Mouse (Mus musculus): ENCODE data around the gene Zswim1. TPM values are rescaled to one million over a fixed set of nuclear protein-coding genes. Genes with fewer than 3 reads are reported as not detected.
"Not testable (repeated sequence)": the region's sequence is repeated elsewhere in the genome, so short reads cannot be mapped to it uniquely, and the experiment has no call there.

Zswim1 gene
- polyA plus RNA-seq, 1 experiment from 2014 or later: 25.7 TPM

DNA sequence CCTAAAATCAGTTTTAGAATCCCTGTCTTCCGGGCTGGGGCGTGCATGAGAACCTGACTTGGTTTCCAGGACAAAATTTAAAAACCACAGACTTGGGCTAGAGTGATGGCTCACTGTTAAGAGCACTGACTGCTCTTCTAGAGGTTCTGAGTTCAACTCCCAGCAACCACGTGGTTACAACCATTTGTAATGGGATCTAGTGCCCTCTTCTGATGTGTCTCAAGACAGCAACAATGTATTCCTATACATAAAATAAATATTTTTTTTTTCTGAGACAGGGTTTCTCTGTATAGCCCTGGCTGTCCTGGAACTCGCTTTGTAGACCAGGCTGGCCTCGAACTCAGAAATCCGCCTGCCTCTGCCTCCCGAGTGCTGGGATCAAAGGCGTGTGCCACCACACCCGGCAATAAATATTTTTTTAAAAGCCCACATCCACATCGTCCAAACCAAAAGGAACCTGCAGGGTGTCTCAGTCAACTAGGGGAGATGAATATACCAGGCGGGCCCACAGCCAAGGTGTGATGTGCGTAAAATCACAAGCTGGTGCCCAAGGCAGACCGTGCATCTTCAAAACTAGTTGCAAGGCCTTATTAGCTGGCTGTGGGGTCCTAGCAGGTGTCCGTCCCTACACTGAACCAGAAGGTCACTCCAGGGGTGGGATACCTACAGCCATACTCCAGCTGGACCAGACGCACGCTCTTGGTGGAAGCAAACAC, 9.7 kb downstream of the Zswim1 start:
- Histone ChIP-seq H3K9me3 (ENCODE audit: control insufficient read depth, low read length) (no peaks in the 10 kb centered on the region), H3K4me3 (replicated peaks; ENCODE audit: low read length) (peak overlapping the region; percentile 68), H3K27ac (peak overlapping the region; percentile 82), H3K4me1 (replicated peaks; ENCODE audit: control insufficient read depth, insufficient read depth, low read length) (peaks cover 16% of the 10 kb centered on the region), H3K9ac (peak overlapping the region; percentile 70), H3K4me2 (replicated peaks) (peak overlapping the region; percentile 99), H3K27me3 (ENCODE audit: control insufficient read depth, insufficient read depth, low read length) (no peaks in the 10 kb centered on the region), H3K36me3 (replicated peaks; ENCODE audit: control insufficient read depth, insufficient read depth) (peaks cover 25% of the 10 kb centered on the region)
- WGBS: 64% methylated on average over 16 of the region's 16 CpGs
- ATAC-seq (ENCODE audit: low FRiP score) (no peak), DNase-seq (ENCODE audit: low spot score) (no peak)

DNA sequence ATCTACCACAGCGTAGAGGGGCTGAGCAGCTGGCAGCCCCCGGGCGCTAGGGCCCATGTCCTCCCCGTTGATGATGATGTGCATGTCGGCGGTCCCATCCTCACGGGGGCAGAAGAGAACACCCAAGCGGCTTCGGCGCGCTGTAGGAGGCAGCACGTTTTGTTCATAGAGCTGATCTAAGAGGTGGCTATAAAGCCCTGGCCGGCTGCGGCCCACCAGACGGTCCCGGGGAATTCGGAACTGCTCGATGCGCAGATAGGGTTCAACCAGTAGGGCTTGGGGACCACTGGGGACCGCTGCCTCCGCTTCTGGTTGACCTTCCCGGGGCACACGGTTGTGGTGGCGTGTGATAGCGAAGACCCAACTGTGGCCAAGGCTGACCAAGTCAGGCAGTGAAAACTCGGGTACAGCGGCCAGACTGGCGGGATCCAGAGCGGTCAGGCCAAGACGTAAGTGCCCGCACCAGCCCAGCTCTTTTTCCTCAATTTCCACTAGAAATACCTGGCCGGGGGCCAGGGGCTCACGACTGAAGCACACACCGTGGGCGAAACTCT, 10.3 kb downstream of the Zswim1 start, which contains the start of gene Ctsa:
Gene Ctsa, plus strand, starts transcription at position 126 of the 554 bp plus-strand sequence.
- Histone ChIP-seq H3K4me1 (replicated peaks; ENCODE audit: control insufficient read depth, insufficient read depth, low read length) (peaks cover 16% of the 10 kb centered on the region), H3K36me3 (replicated peaks; ENCODE audit: control insufficient read depth, insufficient read depth) (peaks cover 21% of the 10 kb centered on the region), H3K4me2 (replicated peaks) (peak within 1 kb of the TSS; percentile 99), H3K4me3 (replicated peaks; ENCODE audit: low read length) (peak within 1 kb of the TSS; percentile 68), H3K9ac (peak within 1 kb of the TSS; percentile 70), H3K27me3 (ENCODE audit: control insufficient read depth, insufficient read depth, low read length) (no peaks in the 10 kb centered on the region), H3K27ac (peak within 1 kb of the TSS; percentile 82), H3K9me3 (ENCODE audit: control insufficient read depth, low read length) (no peaks in the 10 kb centered on the region)
- DNase-seq (ENCODE audit: low spot score): peak; percentile 67
- ATAC-seq (ENCODE audit: low FRiP score): peak; percentile 64
- under 1% methylated on average over 35 of the region's 35 CpGs for WGBS

DNA sequence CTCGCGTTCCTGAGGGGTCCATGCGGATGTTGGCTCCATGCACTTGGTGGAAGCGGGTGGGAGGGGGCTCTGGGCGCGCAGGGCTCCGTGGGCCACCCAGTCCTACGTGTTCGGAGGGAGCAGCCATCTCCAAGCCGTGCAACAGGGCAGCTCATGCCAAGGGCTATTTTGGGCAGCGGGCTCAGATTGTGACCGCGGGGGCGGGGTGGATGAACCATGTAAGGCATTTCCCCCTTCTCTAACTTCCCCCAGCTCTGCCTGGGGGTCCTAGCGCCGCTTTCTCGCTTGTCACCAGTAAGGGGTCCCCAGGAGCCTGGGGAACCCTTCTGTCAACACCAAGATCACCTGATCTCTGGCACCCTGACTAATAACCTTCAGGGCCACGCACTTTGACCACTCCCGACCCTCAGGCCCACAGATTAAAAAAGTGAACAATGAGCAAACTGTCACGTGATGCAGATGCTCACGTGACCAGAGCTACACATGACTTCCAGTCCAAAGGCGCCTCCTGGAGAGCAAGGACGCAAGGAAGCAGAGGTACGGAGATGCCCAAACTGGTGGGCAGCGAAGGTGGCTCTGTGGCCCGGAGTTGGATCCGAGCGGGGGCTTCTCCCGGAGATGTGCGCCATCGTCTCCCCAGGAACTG, 11.0 kb downstream of the Zswim1 start, which contains the start of gene Neurl2:
Gene Neurl2, minus strand, starts transcription at position 143 of the 646 bp plus-strand sequence.
- H3K27me3 ChIP-seq (ENCODE audit: control insufficient read depth, insufficient read depth, low read length): no peaks in the 10 kb centered on the region
- H3K27ac ChIP-seq: peak within 1 kb of the TSS; percentile 82
- no peaks in the 10 kb centered on the region for H3K9me3 ChIP-seq (ENCODE audit: control insufficient read depth, low read length)
- peak; percentile 62 for ATAC-seq (ENCODE audit: low FRiP score)
- peak within 1 kb of the TSS; percentile 70 for H3K9ac ChIP-seq
- peak within 1 kb of the TSS; percentile 99 for H3K4me2 ChIP-seq (replicated peaks)
- DNase-seq (ENCODE audit: low spot score): peak; percentile 97
- peak within 1 kb of the TSS; percentile 68 for H3K4me3 ChIP-seq (replicated peaks; ENCODE audit: low read length)
- 0% methylated on average over 31 of the region's 31 CpGs for WGBS
- peaks cover 20% of the 10 kb centered on the region for H3K36me3 ChIP-seq (replicated peaks; ENCODE audit: control insufficient read depth, insufficient read depth)
- peaks cover 16% of the 10 kb centered on the region for H3K4me1 ChIP-seq (replicated peaks; ENCODE audit: control insufficient read depth, insufficient read depth, low read length)

DNA sequence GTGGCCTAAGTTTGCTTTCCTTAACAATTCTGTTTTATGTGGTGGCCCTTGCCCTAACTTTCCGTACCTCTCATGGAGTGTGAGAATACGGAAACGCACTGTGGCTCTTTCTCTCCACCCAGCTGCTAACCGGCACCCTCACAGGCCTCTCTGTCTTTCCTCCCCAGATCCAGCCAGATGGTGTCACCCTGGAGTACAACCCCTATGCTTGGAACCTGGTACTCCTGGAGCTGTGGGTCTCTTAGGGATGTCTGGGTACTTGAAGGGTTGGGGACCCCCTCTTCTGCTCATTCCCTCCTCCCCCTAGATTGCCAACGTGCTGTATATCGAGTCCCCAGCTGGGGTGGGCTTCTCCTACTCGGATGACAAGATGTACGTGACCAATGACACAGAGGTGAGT, 12.0 kb downstream of the Zswim1 start:
- no peak for ATAC-seq (ENCODE audit: low FRiP score)
- no peak overlapping the region for H3K27ac ChIP-seq
- 37% methylated on average over 8 of the region's 8 CpGs for WGBS

DNA sequence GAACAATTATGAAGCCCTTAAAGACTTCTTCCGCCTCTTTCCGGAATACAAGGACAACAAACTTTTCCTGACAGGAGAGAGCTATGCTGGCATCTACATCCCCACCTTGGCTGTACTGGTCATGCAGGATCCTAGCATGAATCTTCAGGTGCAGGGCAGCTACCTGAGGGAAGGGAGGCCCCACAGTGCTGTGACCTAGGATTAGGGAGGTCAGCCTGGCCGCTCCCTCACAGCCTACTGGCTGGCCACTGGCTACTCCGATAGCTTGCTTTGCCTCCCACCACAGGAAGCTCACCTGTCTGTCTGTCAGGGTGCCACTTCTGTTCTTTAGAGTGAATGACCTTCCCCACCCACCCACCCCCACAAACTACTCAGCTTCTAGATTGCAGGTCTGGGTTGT, 12.7 kb downstream of the Zswim1 start:
- Histone ChIP-seq H3K4me3 (replicated peaks; ENCODE audit: low read length) (peak overlapping the region; percentile 68; the same call in 1 of the 2 replicates), H3K27ac (no peak overlapping the region), H3K9ac (no peak overlapping the region), H3K27me3 (ENCODE audit: control insufficient read depth, insufficient read depth, low read length) (no peaks in the 10 kb centered on the region), H3K4me2 (replicated peaks) (peak overlapping the region; percentile 99; the same call in 1 of the 2 replicates), H3K9me3 (ENCODE audit: control insufficient read depth, low read length) (no peaks in the 10 kb centered on the region), H3K36me3 (replicated peaks; ENCODE audit: control insufficient read depth, insufficient read depth) (peaks cover 34% of the 10 kb centered on the region), H3K4me1 (replicated peaks; ENCODE audit: control insufficient read depth, insufficient read depth, low read length) (peaks cover 16% of the 10 kb centered on the region)
- ATAC-seq (ENCODE audit: low FRiP score) (no peak), DNase-seq (ENCODE audit: low spot score) (no peak)
- WGBS: 99% methylated on average over 4 of the region's 4 CpGs

More for the DNA sequence above, 12.0 kb downstream of the Zswim1 start:
- DNase-seq (ENCODE audit: low spot score): no peak
- Histone ChIP-seq H3K27me3 (ENCODE audit: control insufficient read depth, insufficient read depth, low read length) (no peaks in the 10 kb centered on the region), H3K9ac (peak overlapping the region; percentile 70), H3K4me3 (replicated peaks; ENCODE audit: low read length) (peak overlapping the region; percentile 68), H3K9me3 (ENCODE audit: control insufficient read depth, low read length) (no peaks in the 10 kb centered on the region), H3K36me3 (replicated peaks; ENCODE audit: control insufficient read depth, insufficient read depth) (peaks cover 27% of the 10 kb centered on the region), H3K4me2 (replicated peaks) (peak overlapping the region; percentile 99), H3K4me1 (replicated peaks; ENCODE audit: control insufficient read depth, insufficient read depth, low read length) (peaks cover 16% of the 10 kb centered on the region)

DNA sequence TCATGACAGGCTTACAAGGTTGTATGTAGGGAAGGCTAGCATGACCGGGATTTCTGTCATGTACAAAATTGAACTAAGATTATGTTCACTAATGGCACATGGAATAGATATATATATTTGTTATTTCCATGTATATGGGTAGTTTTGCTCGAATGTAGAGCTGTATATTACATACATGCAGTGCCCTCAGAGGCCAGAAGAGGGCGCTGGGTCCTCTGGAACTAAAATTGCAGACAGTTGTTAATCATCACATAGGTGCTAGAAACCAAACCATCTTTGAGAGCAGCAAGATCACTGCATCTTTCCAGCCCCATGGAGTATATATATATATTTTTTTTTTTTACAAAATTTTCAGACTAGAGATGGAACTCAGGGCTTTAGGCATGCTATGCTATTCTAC, 23.3 kb downstream of the Zswim1 start:
- Histone ChIP-seq H3K36me3 (replicated peaks; ENCODE audit: control insufficient read depth, insufficient read depth) (no peaks in the 10 kb centered on the region; the same call in 1 of the 2 replicates), H3K4me1 (replicated peaks; ENCODE audit: control insufficient read depth, insufficient read depth, low read length) (no peaks in the 10 kb centered on the region), H3K27me3 (ENCODE audit: control insufficient read depth, insufficient read depth, low read length) (no peaks in the 10 kb centered on the region), H3K27ac (no peak overlapping the region), H3K4me3 (replicated peaks; ENCODE audit: low read length) (no peak overlapping the region), H3K9ac (no peak overlapping the region), H3K4me2 (replicated peaks) (no peak overlapping the region), H3K9me3 (ENCODE audit: control insufficient read depth, low read length) (no peaks in the 10 kb centered on the region)
- ATAC-seq (ENCODE audit: low FRiP score): no peak
- DNase-seq (ENCODE audit: low spot score): no peak
- WGBS: 51% methylated on average over 3 of the region's 3 CpGs

DNA sequence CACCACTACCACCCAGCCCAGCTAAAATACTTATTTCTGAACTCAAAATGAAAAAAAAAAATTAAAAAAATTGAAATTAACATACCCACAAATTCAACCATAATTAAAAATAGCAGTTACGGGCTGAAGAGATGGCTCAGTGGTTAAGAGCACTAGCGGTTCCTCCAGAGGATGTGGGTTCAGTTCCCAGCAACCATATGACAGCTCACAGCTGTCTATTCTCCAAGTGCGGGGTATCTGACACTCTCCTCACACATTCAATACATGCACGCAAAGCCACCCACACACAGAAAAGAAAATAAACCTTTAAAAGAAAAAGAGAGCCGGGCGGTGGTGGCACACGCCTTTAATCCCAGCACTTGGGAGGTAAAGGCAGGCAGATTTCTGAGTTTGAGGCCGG, 27.6 kb downstream of the Zswim1 start:
- 91% methylated on average over 8 of the region's 8 CpGs for WGBS
- Histone ChIP-seq H3K27ac (no peak overlapping the region), H3K4me3 (replicated peaks; ENCODE audit: low read length) (no peak overlapping the region), H3K4me1 (replicated peaks; ENCODE audit: control insufficient read depth, insufficient read depth, low read length) (no peaks in the 10 kb centered on the region), H3K9ac (no peak overlapping the region), H3K36me3 (replicated peaks; ENCODE audit: control insufficient read depth, insufficient read depth) (no peaks in the 10 kb centered on the region), H3K27me3 (ENCODE audit: control insufficient read depth, insufficient read depth, low read length) (no peaks in the 10 kb centered on the region), H3K4me2 (replicated peaks) (no peak overlapping the region), H3K9me3 (ENCODE audit: control insufficient read depth, low read length) (no peaks in the 10 kb centered on the region)
- ATAC-seq (ENCODE audit: low FRiP score) (no peak), DNase-seq (ENCODE audit: low spot score) (no peak)

DNA sequence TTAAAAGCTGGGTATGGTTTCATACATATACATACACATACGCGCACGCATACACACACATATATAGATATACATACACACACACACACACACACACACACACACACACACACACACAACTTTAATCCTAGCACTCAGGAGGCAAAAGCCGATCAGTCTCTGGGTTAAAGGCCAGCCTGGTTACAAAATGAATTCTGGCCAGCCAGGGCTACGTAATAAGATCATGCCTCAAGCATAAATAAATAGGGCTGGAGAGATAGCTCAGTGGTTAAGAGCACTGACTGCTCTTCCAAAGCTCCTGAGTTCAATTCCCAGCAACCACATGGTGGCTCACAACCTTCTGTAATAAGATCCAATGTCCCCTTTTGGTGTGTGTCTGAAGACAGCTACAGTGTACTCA, 33.1 kb downstream of the Zswim1 start:
- H3K36me3 ChIP-seq (replicated peaks; ENCODE audit: control insufficient read depth, insufficient read depth); ATAC-seq (ENCODE audit: low FRiP score); H3K27ac ChIP-seq; DNase-seq (ENCODE audit: low spot score); H3K9me3 ChIP-seq (ENCODE audit: control insufficient read depth, low read length); H3K9ac ChIP-seq: not testable (repeated sequence)
- Histone ChIP-seq H3K4me3 (replicated peaks; ENCODE audit: low read length) (peak overlapping the region; percentile 44), H3K4me1 (replicated peaks; ENCODE audit: control insufficient read depth, insufficient read depth, low read length) (peaks cover 20% of the 10 kb centered on the region), H3K27me3 (ENCODE audit: control insufficient read depth, insufficient read depth, low read length) (peaks cover 34% of the 10 kb centered on the region), H3K4me2 (replicated peaks) (peak overlapping the region; percentile 95)
- 81% methylated on average over 5 of the region's 5 CpGs for WGBS

Data from hindbrain, embryonic 14.5 days (tissue).